Mouse (Mus musculus) kidney, embryonic 14.5 days (tissue): ENCODE results near the gene Fndc8. TPM values are rescaled to one million over a fixed set of nuclear protein-coding genes. Genes with fewer than 3 reads are reported as not detected.
A peak's percentile ranks its signal among the peaks of the same experiment; 100 is the strongest.

ENCODE experiments used
- ATAC-seq: fragments of 200-750 bp; cut with Nextera tagmentation; 2 replicates; pipeline ENCODE4 v1.8.0; 2017; ENCODE audit warnings: moderate number of reproducible peaks, mild to moderate bottlenecking, moderate TSS enrichment, moderate library complexity; ENCODE audit not compliant: low FRiP score, low TSS enrichment
- H3K27ac ChIP-seq: fragments of 300-500 bp; sonication (generic); 2 replicates; pipeline ENCODE4 v1.5.1; 2014; ENCODE audit warnings: low read depth, mild to moderate bottlenecking, low read length, moderate library complexity, mixed read lengths
- H3K27me3 ChIP-seq: fragments of 300-500 bp; sonication (generic); 2 replicates; pipeline ENCODE4 v1.6.1; 2014; ENCODE audit warnings: mild to moderate bottlenecking, low read length; ENCODE audit not compliant: control insufficient read depth, insufficient read depth
- H3K36me3 ChIP-seq: fragments of 300-500 bp; sonication (generic); 2 replicates; pipeline ENCODE4 v1.6.1; 2014; ENCODE audit warnings: low read length, mixed read lengths; ENCODE audit not compliant: control insufficient read depth, insufficient read depth
- H3K4me1 ChIP-seq: fragments of 300-500 bp; sonication (generic); 2 replicates; pipeline ENCODE4 v1.6.1; 2014; ENCODE audit warnings: low read length, mixed read lengths; ENCODE audit not compliant: control insufficient read depth, insufficient read depth
- H3K4me2 ChIP-seq: fragments of 300-500 bp; sonication (generic); replicated peaks from 2 replicates; pipeline ENCODE4 v1.6.1; 2014; ENCODE audit warnings: low read depth, mild to moderate bottlenecking, low read length
- H3K4me3 ChIP-seq: fragments of 300-500 bp; sonication (generic); 2 replicates; pipeline ENCODE4 v1.5.1; 2014; ENCODE audit warnings: mild to moderate bottlenecking, low read length
- H3K9ac ChIP-seq: fragments of 300-500 bp; sonication (generic); 2 replicates; pipeline ENCODE4 v1.6.1; 2014; ENCODE audit warnings: low read depth, mild to moderate bottlenecking, low read length, moderate library complexity
- H3K9me3 ChIP-seq: fragments of 300-500 bp; sonication (generic); 2 replicates; pipeline ENCODE4 v1.6.1; 2016; ENCODE audit warnings: low read length; ENCODE audit not compliant: control insufficient read depth
- WGBS: fragments of 180-500 bp; shearing (Covaris S2); extraction: QIAGEN DNeasy Blood & Tissue Kit; methylation state at CpG from one replicate; pipeline ENCODE4 v1.1.7; 2014; 5-methylcytosine and 5-hydroxymethylcytosine counted together
- polyA plus RNA-seq: library from polyadenylated mRNA; unstranded; fragments of >200 nt; fragmentation: Nextera tagmentation; extraction: Ambion mirVana; gene quantifications from 2 replicates; pipeline ENCODE4 v1.2.1, GENCODE M21; 2014

The Fndc8 gene
- polyA plus RNA-seq, 1 experiment from 2014 or later: 0.19 TPM

- Histone ChIP-seq H3K4me2 (no peak overlapping the region), H3K36me3 (no peaks in the 10 kb centered on the region), H3K4me1 (no peaks in the 10 kb centered on the region), H3K27me3 (no peaks in the 10 kb centered on the region), H3K9ac (no peak overlapping the region), H3K9me3 (no peaks in the 10 kb centered on the region), H3K27ac (no peak overlapping the region), H3K4me3 (no peak overlapping the region)
- no peak for ATAC-seq
- WGBS: 65% methylated on average over 4 of the region's 4 CpGs
Measured at GRCm38 (mm10) chr11:82863488-82863931, 28.4 kb upstream of the Fndc8 start.

- WGBS: 84% methylated on average over 10 of the region's 10 CpGs
- no peak overlapping the region for H3K27ac ChIP-seq
- H3K4me1 ChIP-seq: 0 out of 2 replicates have a peak, but pooled peaks cover 3% of the 10 kb centered on the region
Measured at GRCm38 (mm10) chr11:82865957-82866356, 26.0 kb upstream of the Fndc8 start.

GRCm38 (mm10) chr11:82866850-82867564 is 24.9 kb upstream of the Fndc8 start:
- H3K36me3 ChIP-seq: no peaks in the 10 kb centered on the region
- H3K9me3 ChIP-seq: no peaks in the 10 kb centered on the region
- ATAC-seq: no peak
- H3K4me1 ChIP-seq: 0 out of 2 replicates have a peak, but pooled peaks cover 3% of the 10 kb centered on the region
- 35% methylated on average over 7 of the region's 7 CpGs for WGBS
- no peaks in the 10 kb centered on the region for H3K27me3 ChIP-seq
- no peak overlapping the region for H3K27ac ChIP-seq
- no peak overlapping the region for H3K4me3 ChIP-seq
- H3K4me2 ChIP-seq: no peak overlapping the region
- no peak overlapping the region for H3K9ac ChIP-seq

More at GRCm38 (mm10) chr11:82865957-82866356, 26.0 kb upstream of the Fndc8 start:
- Histone ChIP-seq H3K9me3 (no peaks in the 10 kb centered on the region), H3K9ac (no peak overlapping the region), H3K4me3 (no peak overlapping the region), H3K27me3 (no peaks in the 10 kb centered on the region), H3K36me3 (no peaks in the 10 kb centered on the region), H3K4me2 (no peak overlapping the region)
- ATAC-seq: no peak

- H3K27ac ChIP-seq: no peak overlapping the region
- H3K9me3 ChIP-seq: no peaks in the 10 kb centered on the region
- H3K4me2 ChIP-seq: no peak overlapping the region
- 85% methylated on average over 5 of the region's 5 CpGs for WGBS
- no peak for ATAC-seq
- 0 out of 2 replicates have a peak, but pooled peaks cover 3% of the 10 kb centered on the region for H3K4me1 ChIP-seq
- H3K27me3 ChIP-seq: no peaks in the 10 kb centered on the region
- no peak overlapping the region for H3K9ac ChIP-seq
- H3K36me3 ChIP-seq: no peaks in the 10 kb centered on the region
- H3K4me3 ChIP-seq: no peak overlapping the region
Measured at GRCm38 (mm10) chr11:82867956-82868355, 24.0 kb upstream of the Fndc8 start.

GRCm38 (mm10) chr11:82869506-82870172 is 22.3 kb upstream of the Fndc8 start:
- peak overlapping the region; percentile 69 for H3K4me2 ChIP-seq
- 0 out of 2 replicates have a peak, but pooled peaks cover 3% of the 10 kb centered on the region for H3K4me1 ChIP-seq
- H3K27ac ChIP-seq: peak overlapping the region; percentile 82; the same call in 1 of the 2 replicates
- peak overlapping the region; percentile 76; the same call in 1 of the 2 replicates for H3K9ac ChIP-seq
- H3K4me3 ChIP-seq: peak overlapping the region; percentile 89
- H3K27me3 ChIP-seq: no peaks in the 10 kb centered on the region
- H3K36me3 ChIP-seq: no peaks in the 10 kb centered on the region
- H3K9me3 ChIP-seq: no peaks in the 10 kb centered on the region
- no peak for ATAC-seq
- WGBS: 57% methylated on average over 9 of the region's 9 CpGs

- Histone ChIP-seq H3K4me3 (peak overlapping the region; percentile 89), H3K9me3 (no peaks in the 10 kb centered on the region), H3K4me1 (0 out of 2 replicates have a peak, but pooled peaks cover 3% of the 10 kb centered on the region), H3K27me3 (no peaks in the 10 kb centered on the region), H3K27ac (peak overlapping the region; percentile 82), H3K4me2 (peak overlapping the region; percentile 69), H3K36me3 (no peaks in the 10 kb centered on the region), H3K9ac (peak overlapping the region; percentile 76)
- ATAC-seq: peak; percentile 81
- 2% methylated on average over 36 of the region's 36 CpGs for WGBS
Measured at GRCm38 (mm10) chr11:82870173-82871030, 21.5 kb upstream of the Fndc8 start.

- H3K36me3 ChIP-seq: no peaks in the 10 kb centered on the region
- no peaks in the 10 kb centered on the region for H3K27me3 ChIP-seq
- peak within 1 kb of the TSS; percentile 82 for H3K27ac ChIP-seq
- ATAC-seq: peak; percentile 97
- H3K4me2 ChIP-seq: peak within 1 kb of the TSS; percentile 69
- 0% methylated on average over 29 of the region's 43 CpGs for WGBS
- H3K9ac ChIP-seq: peak within 1 kb of the TSS; percentile 76
- peak within 1 kb of the TSS; percentile 89 for H3K4me3 ChIP-seq
- no peaks in the 10 kb centered on the region for H3K9me3 ChIP-seq
- H3K4me1 ChIP-seq: 0 out of 2 replicates have a peak, but pooled peaks cover 3% of the 10 kb centered on the region
Measured at GRCm38 (mm10) chr11:82871031-82871446, 20.9 kb upstream of the Fndc8 start, which contains the start of gene Rffl. Gene Rffl (minus strand): TSS chr11:82871210.

- Histone ChIP-seq H3K27ac (no peak overlapping the region), H3K4me3 (no peak overlapping the region), H3K9me3 (no peaks in the 10 kb centered on the region), H3K27me3 (no peaks in the 10 kb centered on the region), H3K4me2 (no peak overlapping the region), H3K9ac (no peak overlapping the region), H3K4me1 (0 out of 2 replicates have a peak, but pooled peaks cover 1% of the 10 kb centered on the region), H3K36me3 (no peaks in the 10 kb centered on the region)
- ATAC-seq: no peak
- WGBS: 70% methylated on average over 5 of the region's 5 CpGs
Measured at GRCm38 (mm10) chr11:82874924-82875323, 17.0 kb upstream of the Fndc8 start.
